Mouse (Mus musculus) thymus, adult 2 months (tissue): ENCODE measurements around the gene Dpy19l3.

Experiments used
- CTCF ChIP-seq: fragments of 200-500 bp; IDR thresholded peaks from 2 replicates; pipeline ENCODE4 v1.5.1; 2012; ENCODE audit warnings: mild to moderate bottlenecking, control low read depth, low read length, moderate library complexity, borderline replicate concordance; ENCODE audit not compliant: control insufficient read depth, poor library complexity, insufficient read depth; ENCODE audit errors: extremely low read depth
- POLR2A ChIP-seq: fragments of 200-500 bp; IDR thresholded peaks from 2 replicates; pipeline ENCODE4 v1.6.1; 2012; ENCODE audit warnings: mild to moderate bottlenecking, low read length, control low read depth, moderate library complexity; ENCODE audit not compliant: control insufficient read depth, poor library complexity, insufficient read depth; ENCODE audit errors: extremely low read depth

DNA sequence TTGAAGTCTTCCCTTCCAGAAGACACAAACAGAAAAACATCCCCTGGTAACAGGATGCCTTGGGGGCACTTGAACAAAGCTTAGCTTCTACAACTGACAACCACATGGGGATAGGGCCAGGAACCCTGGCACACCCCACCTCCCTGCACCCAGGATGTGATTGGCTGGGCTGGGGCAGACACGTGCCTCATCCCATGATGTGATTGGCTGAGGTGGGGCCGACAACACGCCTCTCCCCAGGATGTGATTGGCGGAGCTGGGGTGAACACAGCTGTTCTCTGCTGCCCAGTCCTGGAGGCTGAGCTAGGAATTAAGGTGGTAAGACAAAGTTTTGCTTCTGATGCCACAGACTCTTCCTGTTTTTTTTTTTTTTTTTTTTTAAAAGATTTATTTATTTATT, 75.3 kb downstream of the Dpy19l3 start:
- TF ChIP-seq CTCF, result no peak
- no peak for TF ChIP-seq POLR2A
